Mouse (Mus musculus) kidney, adult 8-10 months (tissue): ENCODE data around the gene Grin3b.

Experiments
- DNase-seq, 2 experiments: peaks; one replicate each; pipeline ENCODE4 v3.0.0; 2022

The Grin3b gene

DNA sequence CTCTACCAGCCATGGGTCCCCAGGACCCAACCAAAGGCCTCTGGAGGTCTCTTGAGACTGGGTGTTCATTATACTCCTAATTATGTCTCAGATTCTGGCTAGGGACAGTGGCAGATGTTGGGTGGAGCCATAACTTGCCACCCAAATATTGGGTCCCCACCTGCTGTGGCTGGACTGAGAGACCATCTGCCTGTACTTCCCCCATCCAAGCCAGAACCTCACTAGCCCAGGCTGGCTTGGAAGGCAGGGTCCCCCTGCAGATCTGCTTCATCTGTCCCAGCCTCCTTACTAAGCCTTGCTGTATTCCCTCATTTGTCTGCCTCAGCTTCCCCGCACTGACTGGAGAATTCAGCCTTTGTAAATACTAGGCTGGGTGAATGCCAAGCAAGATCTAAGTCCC, 2.3 kb upstream of the Grin3b start:
- DNase-seq = no peak

GRCm38 (mm10) chr10:79969124-79969568, 1.4 kb upstream of the Grin3b start:
- peak; percentile 72 to 73 for DNase-seq

GRCm38 (mm10) chr10:79971183-79971497, 625 bp downstream of the Grin3b start:
- no peak for DNase-seq

- DNase-seq = no peak
These were observed 2.3 kb downstream of the Grin3b start for GRCm38 (mm10) chr10:79972831-79973230.

- DNase-seq = no peak
These were observed 3.6 kb downstream of the Grin3b start for GRCm38 (mm10) chr10:79974087-79974486.

DNA sequence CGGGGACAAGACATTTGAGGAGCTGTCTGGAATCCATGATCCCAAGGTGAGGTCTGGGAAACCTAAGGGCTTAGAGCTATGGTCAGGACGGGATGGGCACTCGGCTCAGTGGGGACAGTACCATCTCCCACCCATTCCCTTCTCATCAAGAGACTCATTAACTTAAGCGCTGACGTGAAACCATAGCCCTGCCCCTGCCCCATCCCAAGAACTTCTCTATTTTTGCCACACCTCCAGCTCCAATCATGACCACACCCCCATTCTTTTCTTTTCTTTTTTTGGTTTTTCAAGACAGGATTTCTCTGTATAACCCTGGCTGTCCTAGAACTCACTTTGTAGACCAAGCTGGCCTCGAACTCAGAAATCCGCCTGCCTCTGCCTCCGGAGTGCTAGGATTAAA, 4.2 kb downstream of the Grin3b start:
- DNase-seq = no peak

- no peak for DNase-seq
These were observed 5.7 kb downstream of the Grin3b start for GRCm38 (mm10) chr10:79976071-79976721.

DNA sequence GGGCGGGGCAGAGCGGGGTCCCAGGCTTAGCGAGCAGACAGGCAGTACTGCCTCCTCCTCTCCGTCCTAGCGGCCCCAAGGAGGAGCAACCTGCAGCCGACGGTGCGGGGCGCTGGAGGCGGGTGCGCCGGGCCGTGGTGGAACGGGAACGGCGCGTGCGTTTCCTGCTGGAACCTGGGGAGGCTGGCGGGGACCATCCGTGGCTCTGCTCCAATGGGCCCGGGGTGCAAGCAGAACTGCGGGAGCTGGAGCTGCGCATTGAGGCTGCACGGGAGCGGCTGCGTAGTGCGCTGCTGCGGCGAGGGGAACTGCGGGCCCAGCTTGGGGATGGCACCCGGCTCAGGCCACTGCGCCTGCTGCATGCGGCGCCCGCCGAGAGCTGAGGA, 6.2 kb downstream of the Grin3b start:
- no peak for DNase-seq

GRCm38 (mm10) chr10:79977324-79977723, 6.8 kb downstream of the Grin3b start:
- DNase-seq = no peak

GRCm38 (mm10) chr10:79978061-79978460, 7.5 kb downstream of the Grin3b start:
- no peak for DNase-seq

- DNase-seq = no peak
These were observed 9.1 kb downstream of the Grin3b start for GRCm38 (mm10) chr10:79979401-79980155.

- no peak for DNase-seq
These were observed 12.7 kb downstream of the Grin3b start for GRCm38 (mm10) chr10:79983205-79983604.

- DNase-seq = peak; percentile 80 to 87
These were observed 13.2 kb downstream of the Grin3b start for GRCm38 (mm10) chr10:79983670-79984069.

DNA sequence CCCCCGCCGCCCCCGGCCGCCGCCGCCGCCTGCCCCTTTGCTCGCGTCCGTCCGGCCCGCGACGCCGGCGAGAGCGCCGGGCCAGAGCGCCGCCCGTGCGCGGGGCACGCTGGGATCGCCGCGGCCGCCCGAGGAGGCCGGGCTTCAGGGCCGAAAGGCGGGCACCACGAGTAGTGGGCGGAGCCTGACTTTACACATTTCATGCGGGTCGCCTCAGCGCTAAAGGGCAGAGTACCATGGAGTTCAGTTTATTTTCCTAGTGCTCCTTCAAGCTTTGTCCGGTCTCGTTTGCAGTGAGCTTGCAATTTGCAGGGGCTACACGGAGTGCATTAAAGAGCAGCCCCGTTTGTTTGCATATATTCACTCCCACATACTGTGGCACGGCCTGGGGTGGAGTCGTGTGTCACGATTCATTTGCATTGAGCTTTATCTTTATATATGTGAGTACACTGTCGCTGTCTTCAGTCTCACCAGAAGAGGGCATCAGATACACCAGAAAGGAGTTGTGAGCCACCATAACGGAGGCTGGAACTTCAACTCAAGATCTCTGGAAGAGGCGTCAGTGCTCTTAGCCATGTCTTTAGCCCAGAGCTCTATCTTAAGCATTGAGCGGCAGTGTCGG, 13.8 kb downstream of the Grin3b start, which contains the start of gene Tmem259:
TSS of gene Tmem259 (minus strand) at position 136 of the 622 bp plus-strand sequence.
- DNase-seq = peak; percentile 89

DNA sequence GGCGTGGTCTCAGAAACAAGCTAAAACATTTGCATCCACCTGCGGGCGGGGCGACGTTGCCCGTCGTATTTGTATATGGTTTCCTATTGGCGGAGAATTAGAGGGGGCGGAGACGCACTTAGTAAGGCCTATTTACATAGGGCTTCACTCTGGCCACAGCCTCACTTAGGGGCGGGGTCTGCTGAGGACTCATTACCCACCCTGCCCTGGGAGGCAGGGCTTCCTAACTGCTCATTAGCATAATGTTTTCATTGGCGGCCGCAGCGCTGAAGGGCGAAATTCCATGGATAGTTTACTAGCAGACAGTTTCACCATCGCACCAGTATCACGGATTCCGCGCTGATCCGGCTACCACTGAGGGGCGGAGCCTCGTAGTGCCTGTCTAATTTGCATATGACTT, 14.4 kb downstream of the Grin3b start:
- DNase-seq = peak; percentile 99 to 100

- DNase-seq = peak; percentile 65 to 66
These were observed 15.1 kb downstream of the Grin3b start for GRCm38 (mm10) chr10:79985334-79986231.

- DNase-seq = no peak
These were observed 15.8 kb downstream of the Grin3b start for GRCm38 (mm10) chr10:79986232-79986878.

DNA sequence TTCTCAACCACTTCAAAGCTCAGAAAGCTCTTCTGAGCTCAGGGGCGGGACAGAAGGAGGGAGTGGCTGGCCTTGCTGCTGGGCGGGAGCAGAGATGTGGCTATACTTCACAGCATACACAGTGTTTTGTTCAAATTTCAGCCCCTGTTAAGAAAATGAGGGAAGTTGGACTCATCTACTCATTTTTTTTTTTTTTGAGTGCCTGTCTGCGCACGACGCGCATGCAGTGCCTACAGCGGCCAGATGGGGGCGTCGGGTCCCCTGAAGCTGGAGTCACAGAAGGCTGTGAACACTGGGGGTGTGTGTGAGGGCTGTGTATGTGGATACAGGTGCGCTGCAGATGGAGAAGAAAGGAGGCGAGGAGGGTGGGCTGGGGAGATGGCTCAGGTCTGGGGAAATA, 16.4 kb downstream of the Grin3b start:
- DNase-seq = peak; percentile 75 to 89

DNA sequence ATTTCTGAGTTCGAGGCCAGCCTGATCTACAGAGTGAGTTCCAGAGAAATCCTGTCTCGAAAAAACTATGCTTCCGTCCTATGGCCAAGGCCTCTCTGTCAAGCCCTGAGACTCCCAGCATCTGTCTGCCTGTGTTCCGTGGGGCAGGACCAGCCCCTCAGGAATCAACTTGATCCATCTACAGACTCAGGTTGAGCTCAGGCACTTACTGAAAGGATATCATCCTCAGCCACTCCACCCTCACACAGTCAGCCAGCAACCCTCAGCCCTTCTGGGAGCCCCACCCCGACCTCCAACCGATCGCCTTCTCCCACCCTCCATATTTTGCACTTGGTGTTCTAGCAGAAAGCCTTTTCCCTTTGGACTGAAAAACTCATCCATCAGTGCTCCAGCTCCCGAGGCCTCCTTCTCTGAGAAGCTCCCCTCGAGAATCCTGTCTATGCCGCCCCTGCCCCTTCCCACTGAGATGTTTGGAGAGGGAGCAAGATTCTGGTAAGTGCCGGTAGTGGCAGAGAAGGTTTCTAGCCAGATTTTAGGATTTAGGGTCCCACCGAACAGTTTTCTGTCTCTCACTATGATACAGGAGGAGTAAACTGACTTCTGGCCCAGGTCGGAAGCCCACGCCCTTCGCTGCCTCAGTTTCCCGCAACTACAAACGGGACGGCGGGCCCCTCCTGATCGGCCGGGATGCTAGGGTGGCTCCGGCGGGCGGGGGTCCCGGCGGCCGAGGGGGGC, 17.4 kb downstream of the Grin3b start:
- no peak for DNase-seq

GRCm38 (mm10) chr10:79988506-79989271, 18.2 kb downstream of the Grin3b start, which contains the start of gene Cnn2:
Gene Cnn2, plus strand, starts transcription at chr10:79988584.
- DNase-seq = peak; percentile 48 to 57

- DNase-seq = no peak
These were observed 18.8 kb downstream of the Grin3b start for GRCm38 (mm10) chr10:79989272-79989786.
